Mouse (Mus musculus) heart, postnatal 0 days (tissue): Measurements from ENCODE around the gene Vwa8.

ENCODE experiments used
- CTCF ChIP-seq: IDR thresholded peaks from 2 replicates; pipeline ENCODE4 v1.5.1; 2016; ENCODE audit warnings: antibody characterized with exemption, control low read depth, low read depth
- EP300 ChIP-seq: IDR thresholded peaks from 2 replicates; pipeline ENCODE4 v1.6.1; 2016; ENCODE audit warnings: antibody characterized with exemption, low read depth

DNA sequence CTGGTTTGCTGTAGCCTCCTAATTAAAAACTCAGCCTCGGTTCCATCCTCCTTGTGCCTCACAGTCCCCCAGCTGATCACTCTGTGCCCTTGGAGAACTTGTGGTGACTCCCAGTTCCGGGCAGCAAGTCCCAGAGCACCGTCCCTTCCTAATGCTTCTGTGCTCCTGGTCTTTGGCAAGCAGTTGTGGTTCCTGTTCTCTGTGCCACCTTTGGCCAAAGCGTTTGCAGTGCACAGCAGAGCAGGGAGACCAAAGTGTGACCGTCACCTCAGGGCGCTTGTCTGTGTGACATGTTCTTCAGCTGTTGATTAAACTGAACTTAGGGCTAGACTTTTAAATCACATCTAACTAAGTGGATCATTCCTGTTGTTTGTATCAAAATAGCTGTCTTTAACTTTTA is 199.1 kb downstream of the Vwa8 start:
- TF ChIP-seq CTCF = no peak
- no peak for TF ChIP-seq EP300
